Mouse (Mus musculus): ENCODE data around the gene Asphd1.
"Not testable (repeated sequence)": the region's sequence is repeated elsewhere in the genome, so short reads cannot be mapped to it uniquely, and the experiment has no call there.

Asphd1 gene

GRCm38 (mm10) chr7:126950647-126951615, 1.5 kb upstream of the Asphd1 start:
- no peak for DNase-seq (ENCODE audit: low read depth, low spot score)

GRCm38 (mm10) chr7:126949793-126950646, 638 bp upstream of the Asphd1 start, which contains the start of gene Sez6l2:
Sez6l2 (plus strand) TSS chr7:126950563.
- DNase-seq (ENCODE audit: low read depth, low spot score) = peak; percentile 61

DNA sequence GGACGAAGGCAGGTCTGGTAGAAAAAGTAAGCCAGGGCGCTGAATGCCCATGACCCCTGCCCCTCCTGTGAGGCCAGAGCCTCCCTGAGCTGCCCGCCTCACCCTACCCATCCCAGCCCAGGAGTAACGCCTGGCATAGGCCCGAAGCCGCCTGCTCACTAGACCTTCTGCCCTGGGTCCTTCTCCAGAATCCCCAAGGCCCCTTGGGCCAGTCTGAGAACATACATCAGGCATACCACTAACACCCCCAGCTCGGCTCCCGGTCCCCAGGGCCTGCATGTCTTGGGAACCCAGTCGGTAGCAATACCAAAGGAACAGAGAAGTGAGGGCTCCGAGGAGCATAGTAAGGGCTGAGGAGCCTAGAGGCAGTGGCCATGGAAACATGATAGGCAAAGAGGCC, 756 bp downstream of the Asphd1 start:
- no peak for DNase-seq (ENCODE audit: low read depth, low spot score)

DNA sequence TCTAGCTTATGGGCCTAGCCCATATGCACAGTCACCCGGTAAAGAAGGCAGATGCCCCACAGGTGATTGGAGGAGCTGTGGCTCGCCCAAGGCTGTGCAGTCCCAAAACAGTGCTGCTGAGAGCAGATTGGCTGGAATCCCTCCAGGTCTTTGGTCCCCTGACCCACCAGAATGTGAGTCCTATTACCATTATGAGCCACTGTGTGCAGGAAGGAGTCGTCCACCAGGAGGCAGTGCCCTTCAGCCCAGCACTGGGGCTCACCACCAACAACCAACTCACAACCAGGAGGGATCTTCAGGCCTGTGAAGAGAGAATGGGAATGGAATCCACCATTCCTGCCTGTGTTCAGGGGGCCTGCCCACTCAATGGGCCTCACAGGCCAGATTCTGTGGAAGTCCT, 2.9 kb downstream of the Asphd1 start:
- no peak for DNase-seq (ENCODE audit: low read depth, low spot score)

GRCm38 (mm10) chr7:126941801-126942200, 7.6 kb downstream of the Asphd1 start:
- no peak for DNase-seq (ENCODE audit: low read depth, low spot score)

DNA sequence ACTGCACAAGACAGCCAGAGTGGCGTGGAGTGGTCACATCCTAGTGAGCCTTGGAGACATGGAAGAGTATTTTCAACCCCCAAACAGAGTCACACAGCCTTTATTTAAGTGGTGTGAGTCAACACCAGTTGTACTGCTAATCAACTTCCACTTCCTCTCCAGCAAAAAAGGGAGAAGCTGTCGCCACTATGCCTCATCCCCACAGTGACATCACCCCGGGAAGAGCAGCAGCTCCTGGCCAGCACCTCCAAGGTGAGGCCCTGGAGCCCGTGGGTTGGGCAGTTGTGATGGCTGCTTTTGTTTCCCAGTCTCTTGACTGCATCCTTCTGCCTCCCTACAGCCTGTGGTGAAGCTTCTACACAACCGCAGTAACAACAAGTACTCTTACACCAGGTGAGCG, 8.2 kb downstream of the Asphd1 start:
- DNase-seq (ENCODE audit: low read depth, low spot score) = no peak

- DNase-seq (ENCODE audit: low read depth, low spot score) = no peak
Measured at GRCm38 (mm10) chr7:126932652-126933051, 16.7 kb downstream of the Asphd1 start.

DNA sequence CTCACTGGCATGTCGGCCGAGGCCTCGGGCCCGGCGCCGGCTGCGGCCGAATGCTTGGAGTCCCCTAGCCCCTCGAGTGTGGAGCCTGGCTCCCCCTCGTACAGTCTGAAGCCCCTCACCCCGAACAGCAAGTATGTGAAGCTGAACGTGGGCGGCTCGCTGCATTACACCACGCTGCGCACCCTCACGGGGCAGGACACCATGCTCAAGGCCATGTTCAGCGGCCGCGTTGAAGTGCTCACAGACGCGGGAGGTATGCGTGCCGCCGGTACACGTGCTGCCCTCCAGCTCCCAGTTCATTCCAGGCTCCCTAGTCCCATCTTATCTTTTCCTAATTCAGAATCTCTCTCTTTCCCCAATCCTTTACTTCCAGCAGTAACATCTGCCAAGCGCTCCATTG, 20.3 kb downstream of the Asphd1 start:
- no peak for DNase-seq (ENCODE audit: low read depth, low spot score)

DNA sequence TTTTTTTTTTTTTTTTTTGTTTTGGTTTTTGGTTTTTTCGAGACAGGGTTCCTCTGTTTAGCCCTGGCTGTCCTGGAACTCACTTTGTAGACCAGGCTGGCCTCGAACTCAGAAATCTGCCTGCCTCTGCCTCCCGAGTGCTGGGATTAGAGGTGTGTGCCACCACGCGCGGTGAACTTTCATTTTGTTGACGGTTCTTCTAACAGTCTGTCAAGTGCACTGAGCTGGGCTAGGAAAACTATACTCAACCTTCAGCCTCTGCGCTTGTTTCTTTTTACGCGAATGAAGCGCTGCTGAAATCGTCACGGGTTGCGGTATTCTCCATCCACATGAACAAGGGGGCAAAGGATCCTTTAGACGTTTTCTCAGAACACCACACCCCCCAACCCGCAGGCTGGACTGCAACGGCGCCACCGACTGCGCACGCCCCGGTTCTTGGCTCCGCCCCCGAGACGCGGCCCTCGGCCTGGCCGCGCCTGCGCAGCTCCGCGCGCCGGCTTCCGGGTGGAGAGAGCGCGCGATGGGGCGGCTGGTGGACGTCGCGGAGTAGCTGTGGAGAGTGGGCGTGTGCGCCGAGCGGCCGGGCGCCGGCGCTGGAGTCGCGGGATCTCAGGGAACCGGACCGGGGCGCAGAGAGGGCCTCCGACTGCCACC, 20.9 kb downstream of the Asphd1 start, which contains the start of gene Kctd13:
TSS of gene Kctd13 (plus strand) at position 496 of the 654 bp plus-strand sequence.
- DNase-seq (ENCODE audit: low read depth, low spot score) = peak; percentile 75

DNA sequence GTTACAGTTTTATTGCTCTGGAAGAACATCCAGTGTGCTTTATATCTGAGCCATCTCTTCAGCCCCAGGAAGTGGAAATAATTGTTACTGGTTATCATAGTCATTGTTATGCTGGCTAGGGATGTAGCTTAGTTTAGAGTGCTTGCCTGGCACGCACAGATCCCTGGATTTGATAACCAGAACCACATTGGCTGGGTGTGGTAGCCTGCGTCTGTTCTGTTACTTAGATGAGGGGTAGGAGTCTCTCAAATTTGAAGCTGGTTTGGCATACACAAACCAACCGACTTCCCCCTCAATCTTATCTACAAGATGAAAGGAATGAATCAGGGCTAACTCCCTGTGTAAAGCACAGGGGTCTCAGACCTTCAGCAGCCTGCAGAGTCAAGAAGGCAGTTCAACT, 23.1 kb downstream of the Asphd1 start:
- no peak for DNase-seq (ENCODE audit: low read depth, low spot score)

- DNase-seq (ENCODE audit: low read depth, low spot score) = no peak
Measured at GRCm38 (mm10) chr7:126923999-126924398, 25.4 kb downstream of the Asphd1 start.

- no peak for DNase-seq (ENCODE audit: low read depth, low spot score)
Measured at GRCm38 (mm10) chr7:126922624-126923060, 26.7 kb downstream of the Asphd1 start, which contains the start of gene Tmem219. Tmem219 (minus strand) TSS chr7:126922917.

DNA sequence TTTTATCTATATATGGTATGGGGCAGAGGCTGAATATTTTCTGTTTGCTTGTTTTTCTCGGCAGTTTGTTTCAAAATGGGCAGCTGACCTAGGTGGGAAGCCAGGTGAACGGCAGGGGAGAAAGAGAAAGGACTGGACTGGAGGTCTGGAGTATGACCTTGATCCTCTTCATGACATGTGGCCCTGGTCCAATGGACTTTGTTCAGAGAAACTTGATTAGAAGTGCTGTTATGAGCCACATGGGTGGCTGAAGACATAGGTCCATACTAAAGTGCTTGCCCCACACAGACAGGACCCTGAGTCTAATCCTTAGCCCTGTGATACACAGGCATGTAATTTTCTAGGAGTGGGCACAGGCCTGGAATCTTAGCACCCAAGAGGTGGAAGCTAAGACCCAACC, 27.8 kb downstream of the Asphd1 start:
- no peak for DNase-seq (ENCODE audit: low read depth, low spot score)

- no peak for DNase-seq (ENCODE audit: low read depth, low spot score)
Measured at GRCm38 (mm10) chr7:126919973-126920372, 29.4 kb downstream of the Asphd1 start.

- DNase-seq (ENCODE audit: low read depth, low spot score) = not testable (repeated sequence)
Measured at GRCm38 (mm10) chr7:126918356-126918755, 31.0 kb downstream of the Asphd1 start.

DNA sequence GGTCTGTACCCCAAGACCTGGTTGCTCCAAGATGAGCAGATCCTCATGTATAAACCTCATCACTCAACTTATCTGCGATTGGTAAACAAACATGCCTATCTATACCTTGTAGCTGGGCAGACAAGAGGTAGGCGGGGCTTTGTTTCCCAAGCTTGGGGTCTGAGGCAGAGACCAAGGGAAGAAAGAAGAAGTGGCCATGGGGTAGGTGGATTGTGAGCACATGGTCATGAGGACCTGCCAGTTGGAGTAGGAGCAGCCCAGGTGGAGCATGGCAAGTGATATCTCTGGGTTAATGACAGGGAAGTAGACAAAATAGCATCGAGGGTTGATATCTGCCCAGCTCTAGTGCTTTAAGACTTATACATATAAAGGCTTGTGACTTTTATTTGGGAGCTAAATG, 34.5 kb downstream of the Asphd1 start:
- DNase-seq (ENCODE audit: low read depth, low spot score) = no peak

DNA sequence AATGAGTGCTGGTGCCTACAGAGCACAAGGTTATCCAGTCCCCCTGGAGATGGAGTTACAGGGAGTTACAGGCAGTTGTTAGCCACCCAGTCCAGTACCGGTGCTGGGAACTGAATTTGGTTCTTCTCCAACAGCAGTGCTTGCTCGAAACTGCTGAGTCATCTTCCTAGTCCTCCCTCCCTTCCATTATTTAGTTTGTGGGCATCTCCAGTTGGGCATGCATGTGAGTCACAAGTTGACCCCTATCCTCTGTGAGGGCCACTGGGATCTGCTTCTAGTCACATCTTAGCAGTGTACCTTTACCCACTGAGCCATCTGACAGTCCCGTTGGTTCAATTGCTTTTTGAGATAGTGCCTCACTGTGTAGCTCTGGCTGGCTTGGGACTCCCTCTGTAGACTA, 43.8 kb downstream of the Asphd1 start:
- no peak for DNase-seq (ENCODE audit: low read depth, low spot score)

GRCm38 (mm10) chr7:126899781-126900180, 49.6 kb downstream of the Asphd1 start:
- DNase-seq (ENCODE audit: low read depth, low spot score) = not testable (repeated sequence)

DNA sequence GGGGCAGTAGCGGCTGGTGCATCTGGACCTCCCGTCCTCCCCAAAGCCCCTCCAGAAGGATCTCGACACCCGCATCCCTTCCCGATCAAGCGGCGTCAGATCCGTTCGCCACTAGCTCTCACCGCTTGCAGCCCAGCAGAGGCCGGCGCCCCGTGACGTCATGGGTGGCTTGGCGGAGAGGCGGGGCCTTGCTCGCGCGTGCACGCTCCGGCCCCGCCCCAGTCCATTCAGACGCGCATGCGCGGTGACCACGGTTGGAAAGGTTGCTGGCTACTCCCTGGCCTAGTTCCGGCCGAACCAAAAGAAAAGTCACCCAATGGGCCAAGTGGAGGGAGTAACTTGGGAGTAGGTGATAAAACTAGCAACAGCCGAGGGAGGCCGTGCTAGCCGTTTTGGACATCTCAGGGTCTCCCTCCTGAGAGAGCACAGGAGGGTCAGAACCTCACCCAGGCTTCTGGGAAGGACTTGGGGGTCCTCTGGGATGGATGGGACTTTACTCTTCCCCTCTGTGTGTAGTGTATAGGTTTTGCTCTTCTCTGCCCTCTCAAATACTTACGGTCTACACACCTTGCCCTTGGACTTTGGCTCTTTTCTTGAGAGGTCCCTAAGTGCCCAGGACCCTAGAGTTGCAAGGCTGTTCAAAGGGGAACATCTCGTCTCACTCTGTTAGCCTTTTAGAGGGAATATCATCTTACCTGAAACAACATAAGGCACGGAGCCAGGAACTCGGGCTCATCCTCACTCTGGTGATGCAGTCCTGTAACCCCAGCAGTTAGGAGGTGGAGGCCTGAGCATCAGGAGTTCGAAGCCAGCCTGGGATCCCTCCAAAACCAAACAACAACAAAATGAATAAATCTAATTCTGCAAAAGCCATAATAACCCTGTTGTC, 51.0 kb downstream of the Asphd1 start:
- peak; percentile 75 for DNase-seq (ENCODE audit: low read depth, low spot score)

GRCm38 (mm10) chr7:126897390-126898101, 51.8 kb downstream of the Asphd1 start:
- DNase-seq (ENCODE audit: low read depth, low spot score) = no peak
